In the genomic region with DNA sequence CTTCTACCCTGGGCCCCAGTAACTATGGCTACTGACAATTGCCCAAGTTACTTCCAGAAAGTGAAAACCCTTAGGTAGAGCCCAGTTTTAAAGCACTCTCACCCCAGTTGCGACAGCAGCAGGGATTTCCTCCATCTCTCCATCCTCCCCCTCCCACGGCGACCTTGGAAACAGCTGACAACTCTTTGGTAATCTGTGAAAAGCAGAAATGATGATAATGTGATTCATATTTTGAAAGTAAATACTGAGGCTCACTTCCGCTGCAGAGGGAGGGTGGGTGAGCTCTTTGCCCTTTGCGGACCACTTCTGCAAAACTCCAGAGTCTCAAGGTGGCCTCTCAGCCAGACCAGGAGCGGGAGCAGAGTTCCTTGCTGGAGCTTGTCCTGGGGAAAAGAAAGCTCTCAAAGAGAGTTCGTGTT, we compare ENCODE assay signal across 10 mouse cellular contexts. TPM values are rescaled to one million over a fixed set of nuclear protein-coding genes. Genes with fewer than 3 reads are reported as not detected.
A peak's percentile ranks its signal among the peaks of the same experiment; 100 is the strongest.
DNase-seq lines count a peak whose midpoint lies in the region; ATAC-seq and TF ChIP-seq lines count a peak whose summit lies in the region.
"Had no signal": no experiment of that assay in that cellular context is flagged by ENCODE, and none has a peak within 500 bp of the region (broad histone marks: within the 10 kb centered on the region; RNA-seq: fewer than 3 reads in every experiment).

No protein-coding gene starts in this region.

- peaks cover 19% of the 10 kb centered on the region for H3K27me3 ChIP-seq in heart, embryonic 11.5 days (ENCODE audit: control insufficient read depth, insufficient read depth, low read length)

- no peak for TF ChIP-seq CTCF in gastrocnemius, adult 2 months (IDR thresholded peaks at IDR 0.05)

- H3K36me3 ChIP-seq in heart, embryonic 11.5 days (ENCODE audit: control insufficient read depth, insufficient read depth, low read length), result no peaks in the 10 kb centered on the region
- H3K36me3 ChIP-seq: neural tube, embryonic 13.5 days had no signal

- H3K27ac ChIP-seq in gastrocnemius, adult 2 months, result peak overlapping the region; percentile 94
- H3K27ac ChIP-seq in heart, embryonic 11.5 days (ENCODE audit: low read depth, low read length), result no peak overlapping the region
- H3K27ac ChIP-seq: neural tube, embryonic 13.5 days had no signal

- WGBS in heart, embryonic 11.5 days (ENCODE audit: insufficient replicate concordance), result 76% methylated on average over 7 of the region's 7 CpGs

- intact Hi-C loops in gastrocnemius, adult 2 months (cut with DNase I), result loop anchor here (5.0 kb wide), 1 partner anchor 45 kb away; no protein-coding TSS in a partner anchor
- intact Hi-C loops in left cerebral cortex, postnatal 14 days (cut with DNase I), result no loop called here
- intact Hi-C loops in left cerebral cortex, postnatal 36 days (cut with DNase I), result no loop called here

- peak overlapping the region; percentile 34; the same call in 1 of the 2 replicates for H3K9ac ChIP-seq in heart, embryonic 11.5 days (ENCODE audit: low read depth, low read length)
- H3K9ac ChIP-seq: neural tube, embryonic 13.5 days had no signal

- ATAC-seq in CD4-positive, CD25-positive, alpha-beta regulatory T cell, adult 4 months, result peak; percentile 12
- no peak for ATAC-seq in heart, embryonic 11.5 days (replicated peaks; ENCODE audit: insufficient number of reproducible peaks, low FRiP score, low TSS enrichment)

- peak; percentile 54 for DNase-seq in gastrocnemius, adult 2 months
- no peak for DNase-seq in gastrocnemius, adult 8-10 months (ENCODE audit: low spot score in 2 of 2)
- peak; percentile 84 for DNase-seq in lung, postnatal 36 days
- no peak for DNase-seq in frontal cortex, postnatal 10 days (ENCODE audit: low spot score in 2 of 2)
- DNase-seq in left cerebral cortex, postnatal 14 days (ENCODE audit: low spot score in 2 of 2), result no peak
- no peak for DNase-seq in left cerebral cortex, postnatal 36 days (ENCODE audit: low spot score in 2 of 2)

- H3K4me1 ChIP-seq in heart, embryonic 11.5 days (ENCODE audit: control insufficient read depth, insufficient read depth, low read length), result peaks cover 22% of the 10 kb centered on the region; the same call in 1 of the 2 replicates

- no peaks in the 10 kb centered on the region for H3K9me3 ChIP-seq in heart, embryonic 11.5 days (replicated peaks; ENCODE audit: control insufficient read depth, low read length)
- H3K9me3 ChIP-seq: neural tube, embryonic 13.5 days had no signal

- H3K4me2 ChIP-seq in heart, embryonic 11.5 days, result peak overlapping the region; percentile 97

- peak overlapping the region; percentile 77 for H3K4me3 ChIP-seq in gastrocnemius, adult 2 months
- H3K4me3 ChIP-seq in heart, embryonic 11.5 days (ENCODE audit: low read depth, low read length), result peak overlapping the region; percentile 76
- H3K4me3 ChIP-seq: erythroblast, embryonic 14.5 days had no signal

RNA-seq across cellular contexts. Expression of gene Klf2, which starts 3.6 kb away (rescaled TPM):
- 10 to 100 TPM in 1 of 2 experiments, 1 to 10 TPM in 1; 9.1 to 38.9 TPM for total RNA-seq in gastrocnemius, adult 2 months (2021)
- total RNA-seq in gastrocnemius, adult 8-10 months (2022), result 10 to 100 TPM in 3 of 4 experiments, 1 to 10 TPM in 1; 6.8 to 14.3 (median 11.5) TPM
- polyA plus RNA-seq in CD4-positive, CD25-positive, alpha-beta regulatory T cell, adult 4 months (2017; shearing (Covaris generic)), result 10 to 100 TPM; 17.1 to 31.0 TPM
- polyA plus RNA-seq in heart, embryonic 11.5 days (2014; fragmentation: Nextera tagmentation; extraction: Ambion mirVana), result 16.7 and 17.7 TPM in 2 replicates
- total RNA-seq in left cerebral cortex, postnatal 14 days (2021), result 10 to 100 TPM; 16.6 to 21.2 TPM
- 10 to 100 TPM; 13.5 to 22.2 TPM for total RNA-seq in left cerebral cortex, postnatal 36 days (2021)

RNA-seq across cellular contexts. Expression of gene Gm10282, which starts 17.4 kb away (rescaled TPM):
- 1 to 10 TPM; 2.8 to 4.8 TPM for total RNA-seq in gastrocnemius, adult 2 months (2021)
- 1 to 10 TPM; 1.7 to 3.2 (median 2.8) TPM for total RNA-seq in gastrocnemius, adult 8-10 months (2022)
- 10 to 100 TPM in 1 of 2 experiments, 1 to 10 TPM in 1; 7.1 to 12.4 TPM for polyA plus RNA-seq in CD4-positive, CD25-positive, alpha-beta regulatory T cell, adult 4 months (2017; shearing (Covaris generic))
- polyA plus RNA-seq in heart, embryonic 11.5 days (2014; fragmentation: Nextera tagmentation; extraction: Ambion mirVana), result 22.5 and 25.2 TPM in 2 replicates
- 1 to 10 TPM; 5.1 to 8.7 TPM for total RNA-seq in left cerebral cortex, postnatal 14 days (2021)
- 1 to 10 TPM; 5.2 to 6.4 TPM for total RNA-seq in left cerebral cortex, postnatal 36 days (2021)

Comparison
In these comparisons a context has a peak if more than half of its experiments do, and no peak if none do; other contexts are left out.
1. DNase-seq: peak in gastrocnemius, adult 2 months (single experiment) and lung, postnatal 36 days (single experiment); none in gastrocnemius, adult 8-10 months (0 of 2), frontal cortex, postnatal 10 days (0 of 2), left cerebral cortex, postnatal 14 days (0 of 2) and left cerebral cortex, postnatal 36 days (0 of 2).